Mouse (Mus musculus): Measurements from ENCODE around the gene Ccdc33. TPM values are rescaled to one million over a fixed set of nuclear protein-coding genes. Genes with fewer than 3 reads are reported as not detected.

Gene Ccdc33
- total RNA-seq (2021) (not detected), polyA plus RNA-seq (2012; rRNA removed) (1.3 TPM in 1 of 2 replicates, not detected in the other)
- long read RNA-seq = 0 reads

DNA sequence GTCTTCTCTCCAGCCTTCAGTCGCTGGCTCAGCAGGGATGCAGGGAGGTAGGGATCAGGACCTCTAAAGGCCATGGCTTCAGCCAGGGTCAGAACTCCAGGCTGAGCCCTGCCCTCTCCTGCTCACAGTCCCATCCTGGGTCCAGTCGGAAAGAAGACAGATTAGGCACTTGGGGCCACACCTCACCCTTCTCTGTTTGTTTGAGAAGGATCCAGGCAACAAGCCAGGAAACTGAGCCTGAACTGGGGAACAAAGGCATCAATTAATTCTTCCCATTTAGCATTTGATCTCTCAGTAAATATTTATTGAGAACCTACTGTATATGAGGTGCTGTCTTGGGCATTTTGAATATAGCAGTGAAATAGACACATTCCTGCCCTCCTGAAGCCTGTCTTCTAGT lies at the start of gene Ccdc33:
Gene Ccdc33 (minus strand): TSS at position 153 of the 400 bp plus-strand sequence.
- intact Hi-C loops (cut with DNase I) = no loop called here
- H3K27me3 ChIP-seq (ENCODE audit: control insufficient read depth, insufficient read depth, low read length) = no peaks in the 10 kb centered on the region; the same call in 1 of the 2 replicates
- no peak within 1 kb of the TSS for H3K4me3 ChIP-seq
- no peak within 1 kb of the TSS for H3K9ac ChIP-seq (ENCODE audit: low read depth, low read length)
- H3K36me3 ChIP-seq (ENCODE audit: control insufficient read depth, insufficient read depth, low read length) = no peaks in the 10 kb centered on the region
- H3K27ac ChIP-seq = no peak within 1 kb of the TSS
- TF ChIP-seq POLR2A (IDR thresholded peaks at IDR 0.05; ENCODE audit: insufficient read depth, low read depth, low read length) (no peak), CTCF (IDR thresholded peaks at IDR 0.05) (no peak), EP300 (IDR thresholded peaks at IDR 0.05; ENCODE audit: insufficient read depth, low read depth, low read length) (no peak)
- DNase-seq = no peak
- no peaks in the 10 kb centered on the region; the same call in 1 of the 2 replicates for H3K4me1 ChIP-seq (ENCODE audit: control insufficient read depth, insufficient read depth, low read length)
- no peaks in the 10 kb centered on the region for H3K79me2 ChIP-seq (replicated peaks; ENCODE audit: control insufficient read depth, insufficient read depth, low read length)
- 41% methylated on average over 2 of the region's 2 CpGs for WGBS

DNA sequence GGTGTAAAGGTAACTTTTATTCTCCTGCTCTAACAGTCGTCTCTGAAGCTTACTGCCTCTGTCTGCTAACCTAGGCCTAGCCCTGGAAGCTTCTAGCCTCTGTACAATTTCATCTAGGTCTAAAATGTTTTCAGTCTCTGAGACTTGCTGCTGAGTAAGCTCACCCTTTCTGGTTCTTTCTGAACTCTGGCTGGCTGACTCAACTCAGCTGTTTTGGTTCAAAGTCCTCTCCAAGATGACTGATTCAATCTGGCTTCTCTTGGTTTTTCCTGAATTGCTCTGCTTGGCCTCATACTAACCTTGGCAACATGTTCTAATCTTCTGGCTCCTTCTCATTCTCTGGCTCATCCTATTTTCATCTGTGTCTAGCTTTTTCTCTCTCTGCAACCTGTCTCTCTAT lies 47.2 kb upstream of the Ccdc33 start:
- TF ChIP-seq POLR2A (IDR thresholded peaks at IDR 0.05; ENCODE audit: insufficient read depth, low read depth, low read length) (no peak), EP300 (IDR thresholded peaks at IDR 0.05; ENCODE audit: insufficient read depth, low read depth, low read length) (no peak)

DNA sequence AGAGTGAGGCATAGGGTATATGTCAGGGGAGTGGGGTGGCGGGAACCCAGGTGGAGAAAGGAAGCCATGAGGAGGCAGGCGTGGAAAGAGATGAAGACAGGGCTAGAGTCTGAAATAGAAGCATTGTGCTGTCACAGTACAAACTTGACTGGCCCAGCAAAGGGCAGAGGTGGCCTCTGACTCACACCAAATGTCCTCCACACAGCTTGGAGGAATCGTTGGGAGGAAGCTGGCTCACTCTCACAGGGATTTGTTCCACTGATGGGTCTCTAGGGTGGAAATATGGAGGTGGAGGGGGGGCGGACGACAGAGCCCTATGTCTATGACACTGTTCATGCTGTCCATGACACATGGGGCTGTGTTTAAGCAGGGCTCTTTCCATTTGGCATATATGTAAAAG lies 44.5 kb upstream of the Ccdc33 start:
- no peak for TF ChIP-seq EP300 (IDR thresholded peaks at IDR 0.05; ENCODE audit: insufficient read depth, low read depth, low read length)
- no peak for TF ChIP-seq CTCF (IDR thresholded peaks at IDR 0.05)
- TF ChIP-seq POLR2A (IDR thresholded peaks at IDR 0.05; ENCODE audit: insufficient read depth, low read depth, low read length) = no peak
- no peaks in the 10 kb centered on the region for H3K36me3 ChIP-seq (ENCODE audit: control insufficient read depth, insufficient read depth, low read length)
- 45% methylated on average over 5 of the region's 5 CpGs for WGBS
- H3K4me3 ChIP-seq = no peak overlapping the region
- no peak overlapping the region for H3K9ac ChIP-seq (ENCODE audit: low read depth, low read length)
- intact Hi-C loops (cut with DNase I) = no loop called here
- no peak overlapping the region for H3K27ac ChIP-seq
- H3K4me1 ChIP-seq (ENCODE audit: control insufficient read depth, insufficient read depth, low read length) = no peaks in the 10 kb centered on the region; the same call in 1 of the 2 replicates
- no peak for DNase-seq
- no peaks in the 10 kb centered on the region for H3K79me2 ChIP-seq (replicated peaks; ENCODE audit: control insufficient read depth, insufficient read depth, low read length)
- H3K27me3 ChIP-seq (ENCODE audit: control insufficient read depth, insufficient read depth, low read length) = no peaks in the 10 kb centered on the region

More for the DNA sequence above, 47.2 kb upstream of the Ccdc33 start:
- Histone ChIP-seq H3K36me3 (ENCODE audit: control insufficient read depth, insufficient read depth, low read length) (no peaks in the 10 kb centered on the region), H3K4me3 (no peak overlapping the region), H3K79me2 (replicated peaks; ENCODE audit: control insufficient read depth, insufficient read depth, low read length) (no peaks in the 10 kb centered on the region), H3K4me1 (ENCODE audit: control insufficient read depth, insufficient read depth, low read length) (no peaks in the 10 kb centered on the region), H3K27ac (no peak overlapping the region), H3K9ac (ENCODE audit: low read depth, low read length) (no peak overlapping the region), H3K27me3 (ENCODE audit: control insufficient read depth, insufficient read depth, low read length) (no peaks in the 10 kb centered on the region)
- WGBS = 68% methylated on average over 1 of the region's 1 CpGs
- no peak for DNase-seq
- intact Hi-C loops (cut with DNase I) = no loop called here

DNA sequence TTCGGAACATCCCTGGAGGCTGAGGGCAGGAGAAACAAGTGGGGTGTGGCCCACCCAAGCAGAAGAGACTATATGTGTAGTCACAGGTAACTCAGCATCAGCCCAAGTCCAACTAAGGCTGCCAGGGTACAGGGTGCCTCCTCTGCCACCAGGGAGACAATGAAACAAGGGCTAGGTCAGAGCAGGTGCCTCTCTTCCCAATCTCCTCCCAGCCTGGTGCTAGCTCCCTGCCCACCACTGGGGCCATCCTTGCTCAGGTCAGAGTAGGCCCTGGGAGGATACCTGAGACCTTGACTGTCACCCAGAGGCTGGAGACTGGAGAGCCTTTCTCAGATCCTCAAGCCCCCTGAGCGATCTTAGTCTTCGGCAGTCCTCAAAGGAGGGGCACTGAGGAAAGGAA lies 43.5 kb upstream of the Ccdc33 start:
- TF ChIP-seq POLR2A (IDR thresholded peaks at IDR 0.05; ENCODE audit: insufficient read depth, low read depth, low read length) (no peak), EP300 (IDR thresholded peaks at IDR 0.05; ENCODE audit: insufficient read depth, low read depth, low read length) (no peak), CTCF (IDR thresholded peaks at IDR 0.05) (no peak)
- Histone ChIP-seq H3K36me3 (ENCODE audit: control insufficient read depth, insufficient read depth, low read length) (no peaks in the 10 kb centered on the region), H3K27ac (no peak overlapping the region), H3K9ac (ENCODE audit: low read depth, low read length) (no peak overlapping the region), H3K27me3 (ENCODE audit: control insufficient read depth, insufficient read depth, low read length) (no peaks in the 10 kb centered on the region), H3K4me3 (no peak overlapping the region), H3K4me1 (ENCODE audit: control insufficient read depth, insufficient read depth, low read length) (no peaks in the 10 kb centered on the region; the same call in 1 of the 2 replicates), H3K79me2 (replicated peaks; ENCODE audit: control insufficient read depth, insufficient read depth, low read length) (no peaks in the 10 kb centered on the region)
- WGBS = 94% methylated on average over 3 of the region's 3 CpGs
- no peak for DNase-seq
- intact Hi-C loops (cut with DNase I) = no loop called here

DNA sequence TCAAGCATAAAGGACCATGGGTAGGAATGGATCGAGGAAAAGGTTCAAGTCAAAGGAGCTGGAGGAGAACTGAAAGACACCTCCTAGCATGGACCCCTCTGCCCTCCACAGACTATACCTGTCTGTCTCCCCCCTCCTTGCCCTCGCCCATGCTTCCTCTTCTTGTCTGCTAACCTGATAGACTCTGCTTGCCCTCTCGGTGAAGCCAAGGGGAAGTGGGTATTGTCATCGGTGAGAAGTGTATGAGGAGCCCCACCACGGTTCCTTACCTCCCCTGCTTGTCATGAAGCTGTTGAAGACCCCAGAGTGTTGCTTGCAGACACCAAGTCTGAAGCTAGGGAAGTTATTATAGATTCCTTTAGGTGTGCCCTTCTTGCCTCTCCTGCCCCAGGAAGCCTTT lies 41.7 kb upstream of the Ccdc33 start:
- H3K4me1 ChIP-seq (ENCODE audit: control insufficient read depth, insufficient read depth, low read length) = no peaks in the 10 kb centered on the region; the same call in 1 of the 2 replicates
- H3K79me2 ChIP-seq (replicated peaks; ENCODE audit: control insufficient read depth, insufficient read depth, low read length) = no peaks in the 10 kb centered on the region
- WGBS = 61% methylated on average over 5 of the region's 5 CpGs
- no peak for DNase-seq
- no peak overlapping the region for H3K4me3 ChIP-seq
- H3K9ac ChIP-seq (ENCODE audit: low read depth, low read length) = no peak overlapping the region
- H3K27ac ChIP-seq = no peak overlapping the region
- no peaks in the 10 kb centered on the region for H3K36me3 ChIP-seq (ENCODE audit: control insufficient read depth, insufficient read depth, low read length)
- no peaks in the 10 kb centered on the region for H3K27me3 ChIP-seq (ENCODE audit: control insufficient read depth, insufficient read depth, low read length)
- intact Hi-C loops (cut with DNase I) = no loop called here
- TF ChIP-seq POLR2A (IDR thresholded peaks at IDR 0.05; ENCODE audit: insufficient read depth, low read depth, low read length) = no peak
- no peak for TF ChIP-seq CTCF (IDR thresholded peaks at IDR 0.05)
- no peak for TF ChIP-seq EP300 (IDR thresholded peaks at IDR 0.05; ENCODE audit: insufficient read depth, low read depth, low read length)

DNA sequence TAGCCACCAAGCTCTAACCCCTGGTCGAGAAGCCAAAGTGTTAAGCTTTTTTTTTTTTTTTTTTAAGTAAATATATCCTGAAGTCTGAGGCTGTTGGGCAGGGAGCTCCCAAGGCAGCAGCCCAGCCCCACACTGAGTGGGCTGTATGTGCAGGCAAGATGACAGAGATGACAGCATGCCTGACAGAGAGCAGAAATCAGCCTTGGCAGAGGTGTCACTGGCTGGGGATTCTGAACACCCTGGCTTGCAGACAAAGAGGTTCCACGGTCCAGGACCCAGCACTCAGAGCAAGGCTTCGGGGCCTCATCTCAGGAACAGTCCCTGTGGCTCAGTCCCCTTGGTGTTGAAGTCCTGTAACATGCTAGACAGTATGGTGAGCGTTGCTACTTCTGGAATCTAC lies 41.2 kb upstream of the Ccdc33 start:
- no peak for TF ChIP-seq POLR2A (IDR thresholded peaks at IDR 0.05; ENCODE audit: insufficient read depth, low read depth, low read length)
- TF ChIP-seq EP300 (IDR thresholded peaks at IDR 0.05; ENCODE audit: insufficient read depth, low read depth, low read length) = no peak
- TF ChIP-seq CTCF (IDR thresholded peaks at IDR 0.05) = no peak
- no peaks in the 10 kb centered on the region; the same call in 1 of the 2 replicates for H3K4me1 ChIP-seq (ENCODE audit: control insufficient read depth, insufficient read depth, low read length)
- H3K9ac ChIP-seq (ENCODE audit: low read depth, low read length) = no peak overlapping the region
- H3K79me2 ChIP-seq (replicated peaks; ENCODE audit: control insufficient read depth, insufficient read depth, low read length) = no peaks in the 10 kb centered on the region
- DNase-seq = peak; percentile 44 to 58
- H3K4me3 ChIP-seq = no peak overlapping the region
- no peaks in the 10 kb centered on the region for H3K27me3 ChIP-seq (ENCODE audit: control insufficient read depth, insufficient read depth, low read length)
- intact Hi-C loops (cut with DNase I) = loop anchor here (5.0 kb wide), 1 partner anchor 68 kb away; no protein-coding TSS in a partner anchor
- H3K27ac ChIP-seq = no peak overlapping the region
- H3K36me3 ChIP-seq (ENCODE audit: control insufficient read depth, insufficient read depth, low read length) = no peaks in the 10 kb centered on the region
- WGBS = 42% methylated on average over 4 of the region's 4 CpGs

All from heart, adult 2 months (tissue).